Mouse (Mus musculus): ENCODE data around the gene Fbxl15. TPM values are rescaled to one million over a fixed set of nuclear protein-coding genes. Genes with fewer than 3 reads are reported as not detected.

Fbxl15 gene
- total and polyA plus RNA-seq, 2 experiments = 6.2 to 15.1 TPM

- Histone ChIP-seq H3K36me3 (ENCODE audit: control insufficient read depth, insufficient read depth, low read length) (peaks cover 26% of the 10 kb centered on the region), H3K27me3 (ENCODE audit: control insufficient read depth, insufficient read depth, low read length) (no peaks in the 10 kb centered on the region), H3K9ac (ENCODE audit: low read depth, low read length) (no peak overlapping the region), H3K4me3 (ENCODE audit: insufficient read depth, low read depth, low read length) (no peak overlapping the region), H3K4me1 (ENCODE audit: control insufficient read depth, insufficient read depth, low read length) (no peaks in the 10 kb centered on the region), H3K79me2 (ENCODE audit: control insufficient read depth, insufficient read depth, low read length) (no peaks in the 10 kb centered on the region), H3K27ac (replicated peaks; ENCODE audit: insufficient read depth, low read depth, low read length) (no peak overlapping the region)
- no peak for DNase-seq (ENCODE audit: extremely low read depth, low read depth, low spot score)
- no peak for TF ChIP-seq POLR2A (IDR thresholded peaks at IDR 0.05; ENCODE audit: extremely low read depth, insufficient read depth, low read length)
- no peak for TF ChIP-seq CTCF (IDR thresholded peaks at IDR 0.05; ENCODE audit: low read depth, low read length)
- WGBS = 87% methylated on average over 3 of the region's 3 CpGs
Observed at GRCm38 (mm10) chr19:46286926-46287325, 41.1 kb upstream of the Fbxl15 start.

GRCm38 (mm10) chr19:46287566-46287965 is 40.4 kb upstream of the Fbxl15 start:
- H3K27me3 ChIP-seq (ENCODE audit: control insufficient read depth, insufficient read depth, low read length) = no peaks in the 10 kb centered on the region
- DNase-seq (ENCODE audit: extremely low read depth, low read depth, low spot score) = no peak
- no peaks in the 10 kb centered on the region for H3K79me2 ChIP-seq (ENCODE audit: control insufficient read depth, insufficient read depth, low read length)
- no peaks in the 10 kb centered on the region for H3K4me1 ChIP-seq (ENCODE audit: control insufficient read depth, insufficient read depth, low read length)
- H3K9ac ChIP-seq (ENCODE audit: low read depth, low read length) = no peak overlapping the region
- peaks cover 21% of the 10 kb centered on the region for H3K36me3 ChIP-seq (ENCODE audit: control insufficient read depth, insufficient read depth, low read length)
- TF ChIP-seq POLR2A (IDR thresholded peaks at IDR 0.05; ENCODE audit: extremely low read depth, insufficient read depth, low read length) (no peak), CTCF (IDR thresholded peaks at IDR 0.05; ENCODE audit: low read depth, low read length) (no peak)
- no peak overlapping the region for H3K4me3 ChIP-seq (ENCODE audit: insufficient read depth, low read depth, low read length)
- 86% methylated on average over 3 of the region's 3 CpGs for WGBS
- H3K27ac ChIP-seq (replicated peaks; ENCODE audit: insufficient read depth, low read depth, low read length) = no peak overlapping the region

GRCm38 (mm10) chr19:46290535-46291105 is 37.4 kb upstream of the Fbxl15 start:
- no peaks in the 10 kb centered on the region for H3K4me1 ChIP-seq (ENCODE audit: control insufficient read depth, insufficient read depth, low read length)
- DNase-seq (ENCODE audit: extremely low read depth, low read depth, low spot score) = peak; percentile 92
- WGBS = 25% methylated on average over 12 of the region's 12 CpGs
- no peaks in the 10 kb centered on the region; the same call in 1 of the 2 replicates for H3K36me3 ChIP-seq (ENCODE audit: control insufficient read depth, insufficient read depth, low read length)
- H3K27ac ChIP-seq (replicated peaks; ENCODE audit: insufficient read depth, low read depth, low read length) = no peak overlapping the region
- no peaks in the 10 kb centered on the region for H3K79me2 ChIP-seq (ENCODE audit: control insufficient read depth, insufficient read depth, low read length)
- no peaks in the 10 kb centered on the region for H3K27me3 ChIP-seq (ENCODE audit: control insufficient read depth, insufficient read depth, low read length)
- H3K4me3 ChIP-seq (ENCODE audit: insufficient read depth, low read depth, low read length) = no peak overlapping the region
- H3K9ac ChIP-seq (ENCODE audit: low read depth, low read length) = no peak overlapping the region
- TF ChIP-seq POLR2A (IDR thresholded peaks at IDR 0.05; ENCODE audit: extremely low read depth, insufficient read depth, low read length) = no peak
- peak; percentile 30 for TF ChIP-seq CTCF (IDR thresholded peaks at IDR 0.05; ENCODE audit: low read depth, low read length)

- H3K27ac ChIP-seq (replicated peaks; ENCODE audit: insufficient read depth, low read depth, low read length) = no peak overlapping the region
- TF ChIP-seq CTCF (IDR thresholded peaks at IDR 0.05; ENCODE audit: low read depth, low read length) (no peak), POLR2A (IDR thresholded peaks at IDR 0.05; ENCODE audit: extremely low read depth, insufficient read depth, low read length) (no peak)
- no peaks in the 10 kb centered on the region for H3K4me1 ChIP-seq (ENCODE audit: control insufficient read depth, insufficient read depth, low read length)
- no peak overlapping the region for H3K4me3 ChIP-seq (ENCODE audit: insufficient read depth, low read depth, low read length)
- 70% methylated on average over 4 of the region's 4 CpGs for WGBS
- H3K79me2 ChIP-seq (ENCODE audit: control insufficient read depth, insufficient read depth, low read length) = no peaks in the 10 kb centered on the region
- no peak for DNase-seq (ENCODE audit: extremely low read depth, low read depth, low spot score)
- H3K27me3 ChIP-seq (ENCODE audit: control insufficient read depth, insufficient read depth, low read length) = peaks cover 3% of the 10 kb centered on the region; the same call in 1 of the 2 replicates
- no peak overlapping the region for H3K9ac ChIP-seq (ENCODE audit: low read depth, low read length)
- no peaks in the 10 kb centered on the region for H3K36me3 ChIP-seq (ENCODE audit: control insufficient read depth, insufficient read depth, low read length)
Observed at GRCm38 (mm10) chr19:46296938-46297337, 31.0 kb upstream of the Fbxl15 start.

- Histone ChIP-seq H3K27me3 (ENCODE audit: control insufficient read depth, insufficient read depth, low read length) (peaks cover 3% of the 10 kb centered on the region; the same call in 1 of the 2 replicates), H3K4me3 (ENCODE audit: insufficient read depth, low read depth, low read length) (no peak overlapping the region), H3K9ac (ENCODE audit: low read depth, low read length) (no peak overlapping the region), H3K79me2 (ENCODE audit: control insufficient read depth, insufficient read depth, low read length) (no peaks in the 10 kb centered on the region), H3K36me3 (ENCODE audit: control insufficient read depth, insufficient read depth, low read length) (no peaks in the 10 kb centered on the region), H3K27ac (replicated peaks; ENCODE audit: insufficient read depth, low read depth, low read length) (no peak overlapping the region), H3K4me1 (ENCODE audit: control insufficient read depth, insufficient read depth, low read length) (no peaks in the 10 kb centered on the region)
- TF ChIP-seq POLR2A (IDR thresholded peaks at IDR 0.05; ENCODE audit: extremely low read depth, insufficient read depth, low read length) (no peak), CTCF (IDR thresholded peaks at IDR 0.05; ENCODE audit: low read depth, low read length) (no peak)
- no peak for DNase-seq (ENCODE audit: extremely low read depth, low read depth, low spot score)
- 41% methylated on average over 8 of the region's 8 CpGs for whole genome bisulfite sequencing
Observed at GRCm38 (mm10) chr19:46300294-46301045, 27.5 kb upstream of the Fbxl15 start.

GRCm38 (mm10) chr19:46302551-46302950 is 25.4 kb upstream of the Fbxl15 start:
- TF ChIP-seq CTCF (IDR thresholded peaks at IDR 0.05; ENCODE audit: low read depth, low read length) = no peak
- TF ChIP-seq POLR2A (IDR thresholded peaks at IDR 0.05; ENCODE audit: extremely low read depth, insufficient read depth, low read length) = no peak
- Histone ChIP-seq H3K9ac (ENCODE audit: low read depth, low read length) (no peak overlapping the region), H3K4me1 (ENCODE audit: control insufficient read depth, insufficient read depth, low read length) (0 out of 2 replicates have a peak, but pooled peaks cover 3% of the 10 kb centered on the region), H3K36me3 (ENCODE audit: control insufficient read depth, insufficient read depth, low read length) (no peaks in the 10 kb centered on the region), H3K4me3 (ENCODE audit: insufficient read depth, low read depth, low read length) (no peak overlapping the region), H3K27me3 (ENCODE audit: control insufficient read depth, insufficient read depth, low read length) (peaks cover 3% of the 10 kb centered on the region; the same call in 1 of the 2 replicates), H3K27ac (replicated peaks; ENCODE audit: insufficient read depth, low read depth, low read length) (no peak overlapping the region), H3K79me2 (ENCODE audit: control insufficient read depth, insufficient read depth, low read length) (no peaks in the 10 kb centered on the region)
- DNase-seq (ENCODE audit: extremely low read depth, low read depth, low spot score) = no peak
- 91% methylated on average over 4 of the region's 4 CpGs for WGBS

All from liver, adult 2 months (tissue).